Mouse (Mus musculus): Measurements from ENCODE around the gene Immp2l. TPM values are rescaled to one million over a fixed set of nuclear protein-coding genes. Genes with fewer than 3 reads are reported as not detected.
A peak's percentile ranks its signal among the peaks of the same experiment; 100 is the strongest.

The Immp2l gene
- polyA plus RNA-seq, 1 experiment from 2014 or later: 14.5 TPM

DNA sequence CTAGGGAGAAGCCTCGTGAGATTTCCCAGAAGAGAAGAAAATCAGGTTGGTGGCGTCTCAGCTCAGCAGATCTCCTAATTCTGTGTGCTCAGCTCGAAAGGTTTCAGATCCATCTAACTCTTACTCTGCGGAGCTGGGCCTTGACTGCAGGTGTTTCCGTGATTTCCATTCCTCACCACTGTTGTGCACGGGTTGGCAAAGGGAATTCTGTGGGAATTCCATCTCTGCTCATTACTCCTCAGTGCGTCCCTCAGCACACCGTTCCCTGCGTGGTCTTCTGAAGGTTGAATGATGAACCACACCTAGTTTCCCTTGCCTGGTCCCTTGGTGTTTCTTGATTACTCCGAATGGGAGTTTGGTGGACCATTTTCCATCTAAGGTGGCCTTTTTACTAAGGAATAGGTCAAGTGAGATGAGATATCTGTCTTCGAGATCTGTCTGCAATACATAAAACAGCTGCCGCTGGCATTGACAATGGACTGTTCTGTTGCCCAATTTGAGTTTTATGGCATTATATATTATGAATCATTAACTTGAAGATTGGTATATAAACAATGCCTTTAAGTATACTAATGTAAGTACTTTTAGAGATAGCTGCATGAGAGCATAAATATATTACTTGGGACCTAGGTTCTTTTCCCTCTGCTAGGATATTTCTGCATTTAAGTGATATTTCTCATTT lies 23.3 kb downstream of the Immp2l start:
- DNase-seq (ENCODE audit: low spot score): no peak

DNA sequence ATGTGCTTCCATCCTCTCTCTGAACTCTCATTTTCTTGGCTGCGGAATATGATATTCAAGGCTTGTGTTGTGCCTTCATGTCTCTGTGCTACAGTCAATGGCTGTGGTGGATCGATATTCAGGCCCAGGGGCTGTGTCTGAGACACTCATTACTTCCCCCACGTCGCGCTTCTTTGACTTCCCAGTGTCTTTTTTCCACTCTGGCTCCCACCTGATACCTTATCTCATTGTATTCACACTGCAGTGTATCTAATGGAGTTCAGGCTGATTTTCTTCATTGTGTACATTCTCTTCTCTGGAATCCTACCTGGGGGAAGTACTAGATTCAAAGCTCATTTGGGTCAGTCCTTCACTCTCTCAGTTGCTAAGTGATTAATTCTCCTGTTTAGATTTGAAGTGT lies 27.1 kb downstream of the Immp2l start:
- DNase-seq (ENCODE audit: low spot score): no peak

DNA sequence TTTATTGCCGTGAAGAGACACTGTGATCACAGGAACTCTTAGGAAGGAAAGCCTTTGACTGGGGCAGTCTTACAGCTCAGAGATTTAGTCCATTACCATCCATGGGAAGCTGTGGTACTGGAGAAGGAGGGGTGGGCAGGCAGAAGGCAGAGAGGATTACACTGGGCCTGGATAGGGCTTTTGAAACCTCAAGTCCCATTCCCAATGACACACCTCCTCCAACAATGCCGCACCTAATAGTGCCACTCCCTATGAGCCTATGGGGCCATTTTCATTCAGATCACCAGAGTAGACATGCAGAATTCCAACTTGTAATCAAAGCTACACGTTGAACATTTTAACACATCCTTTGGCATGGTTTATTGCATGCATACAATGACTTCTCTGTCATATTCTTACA lies 29.0 kb downstream of the Immp2l start:
- no peak for DNase-seq (ENCODE audit: low spot score)

DNA sequence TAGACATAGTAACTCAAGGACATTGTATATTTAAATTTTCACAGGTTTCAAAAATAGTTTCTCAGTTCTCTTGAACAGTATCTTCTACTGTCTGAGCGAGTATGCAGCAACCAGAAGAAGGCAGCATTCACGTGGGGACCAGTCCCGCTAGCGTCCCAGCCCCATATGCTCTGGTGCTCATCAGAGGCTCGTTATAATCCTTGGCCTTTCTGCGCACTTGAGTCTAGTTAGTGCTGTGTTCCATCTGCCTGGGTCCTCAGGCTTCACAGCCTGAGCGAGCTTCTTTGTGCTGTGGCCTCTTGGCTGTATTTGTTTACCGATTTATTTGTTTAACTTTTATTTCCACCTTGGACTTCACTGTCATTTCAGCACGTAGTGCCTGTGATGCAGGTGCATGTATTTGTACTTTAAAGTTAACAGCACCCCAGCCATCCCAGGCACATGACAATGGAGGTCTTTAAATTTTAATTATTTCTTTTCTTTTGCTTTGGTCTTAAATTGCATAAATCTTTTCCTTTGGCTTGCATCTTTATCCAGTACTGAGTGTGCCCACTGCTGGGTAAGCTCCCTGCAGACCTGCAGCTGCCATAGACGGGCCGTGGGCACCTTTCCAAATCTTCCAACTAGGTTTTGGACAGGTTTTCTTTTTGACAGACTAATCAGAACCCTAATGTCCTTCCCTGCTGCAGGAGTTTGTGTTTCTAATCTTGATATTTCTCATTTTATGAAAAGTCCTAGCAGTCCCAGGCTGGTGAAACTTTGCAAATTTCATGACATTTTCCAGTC lies 30.3 kb downstream of the Immp2l start:
- DNase-seq (ENCODE audit: low spot score): no peak

DNA sequence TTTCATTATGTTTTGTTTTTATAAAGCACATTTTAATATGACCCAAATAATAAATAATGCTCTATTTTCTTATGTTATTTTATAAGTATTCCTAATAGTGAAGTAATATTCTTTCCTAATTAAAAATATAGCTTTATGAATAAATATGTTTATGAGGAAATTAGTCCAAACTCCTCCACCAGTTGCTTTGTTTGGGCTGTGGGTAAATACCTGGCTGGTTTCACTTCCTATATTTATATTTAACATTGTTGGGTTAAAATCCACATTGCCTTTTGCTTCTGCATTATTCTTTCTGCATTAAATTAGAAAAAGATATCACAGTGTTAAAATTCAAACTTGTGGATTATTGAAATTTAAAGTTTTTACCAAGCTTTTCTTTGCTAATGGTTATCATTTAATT lies 32.1 kb downstream of the Immp2l start:
- no peak for DNase-seq (ENCODE audit: low spot score)

DNA sequence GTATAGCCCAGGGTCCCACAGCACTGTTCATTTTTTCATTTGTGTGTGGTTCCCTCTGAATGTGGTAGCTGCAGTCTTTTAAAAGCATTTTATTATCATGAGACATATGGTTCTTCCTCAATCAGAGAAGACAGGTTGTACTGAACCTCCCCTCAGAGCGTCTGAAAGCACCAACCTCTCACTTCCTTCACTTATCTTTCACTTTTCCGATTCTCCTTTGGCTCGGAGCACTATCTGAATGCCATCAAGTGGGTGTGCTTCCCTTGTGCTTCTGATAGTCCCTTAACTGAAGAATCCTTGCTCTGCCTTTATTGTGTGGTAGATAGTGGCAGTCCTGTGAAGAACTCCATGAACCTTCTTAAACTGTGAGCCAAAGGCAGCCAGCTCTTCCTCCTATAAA lies 39.4 kb downstream of the Immp2l start:
- no peak for DNase-seq (ENCODE audit: low spot score)

DNA sequence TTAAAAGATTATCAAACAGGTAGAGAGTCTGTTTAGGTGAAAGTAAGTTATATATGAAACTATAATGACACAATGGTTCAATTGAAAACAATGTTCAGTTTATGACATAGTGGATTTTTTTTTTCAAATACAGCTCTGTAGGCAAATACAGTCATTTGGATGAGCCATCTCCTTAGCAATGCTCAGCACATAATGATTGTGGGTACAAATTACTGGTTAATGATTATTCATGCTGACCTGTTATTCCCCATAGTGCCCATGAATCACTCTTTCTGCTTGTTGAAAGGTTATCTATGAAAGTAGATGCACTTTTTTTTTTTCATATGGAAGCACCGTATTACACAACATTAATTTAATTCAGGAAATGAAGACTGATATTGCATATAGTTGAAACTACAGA lies 58.0 kb downstream of the Immp2l start:
- no peak for DNase-seq (ENCODE audit: low spot score)

DNA sequence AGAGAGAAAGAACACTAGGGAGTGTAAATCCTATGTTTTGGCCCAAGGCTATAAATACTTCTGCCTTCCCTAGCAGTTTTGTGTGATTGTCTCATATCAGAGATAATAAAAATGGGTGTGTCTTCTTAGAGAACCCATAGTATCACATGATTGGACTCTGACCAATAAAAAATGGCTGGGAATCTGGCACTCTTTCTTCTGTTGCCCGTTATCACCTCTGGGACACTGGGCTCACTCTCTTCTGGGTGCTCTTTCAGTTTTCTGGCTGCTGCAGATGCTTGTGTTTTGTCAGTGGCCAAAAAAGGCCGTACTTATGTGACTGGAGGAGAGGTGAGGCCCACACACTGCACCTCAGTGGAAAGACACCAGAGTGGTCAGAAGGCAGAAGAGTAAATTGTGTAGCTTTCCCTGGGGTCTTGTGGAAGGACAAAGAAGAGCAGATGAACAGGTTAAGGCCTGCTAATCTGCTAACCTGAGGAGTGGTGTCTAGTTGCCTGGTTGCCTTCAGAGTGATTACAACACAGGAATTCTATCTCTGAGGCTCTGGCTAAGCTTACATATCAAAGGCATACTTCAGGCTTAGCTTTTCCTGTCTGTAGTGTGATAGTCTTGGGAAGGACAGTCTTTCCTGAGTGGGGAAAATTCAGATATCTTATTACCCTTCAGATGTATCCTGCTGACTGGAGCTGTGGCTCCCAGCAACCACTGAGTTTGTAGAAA lies 60.6 kb downstream of the Immp2l start:
- no peak for DNase-seq (ENCODE audit: low spot score)

DNA sequence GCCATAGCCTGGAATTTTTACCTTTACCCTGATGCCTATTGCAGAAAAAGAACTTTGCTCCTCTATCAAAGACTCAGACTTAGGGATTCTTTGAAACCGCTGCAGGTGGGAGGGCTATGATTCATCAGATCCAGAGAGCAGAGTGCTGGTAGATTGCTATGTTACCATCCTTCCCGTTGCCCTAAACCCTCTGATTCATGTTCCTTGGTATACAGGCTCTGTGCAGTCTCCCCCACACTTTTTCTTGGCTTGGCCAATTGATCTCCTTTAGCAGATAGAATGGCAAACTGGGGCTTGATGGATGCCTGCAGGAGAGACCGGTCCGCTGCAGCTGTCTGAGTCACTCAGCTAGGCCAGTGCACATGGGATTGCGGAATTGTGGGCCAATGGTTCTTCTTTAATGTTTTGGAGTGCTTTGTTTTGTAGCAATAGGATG lies 66.1 kb downstream of the Immp2l start:
- no peak for DNase-seq (ENCODE audit: low spot score)

DNA sequence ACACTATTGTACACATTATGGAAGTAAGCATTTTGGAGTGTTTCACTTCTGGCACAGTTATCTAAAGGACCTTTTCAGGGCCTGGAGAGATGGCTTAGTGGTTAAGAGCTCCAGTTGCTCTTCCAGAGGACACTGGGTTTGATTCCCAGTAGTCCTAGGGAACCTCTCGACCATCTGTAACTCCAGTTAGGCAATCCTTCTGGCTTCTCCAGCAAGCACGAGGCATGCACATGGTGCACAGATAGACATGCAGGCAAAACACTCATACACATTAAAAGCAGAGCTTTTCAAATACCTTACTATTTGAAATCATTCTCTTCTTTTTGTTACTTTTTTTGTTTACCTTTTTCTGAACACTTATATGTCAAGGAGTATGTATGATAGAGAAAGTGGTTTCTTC lies 66.9 kb downstream of the Immp2l start:
- no peak for DNase-seq (ENCODE audit: low spot score)

DNA sequence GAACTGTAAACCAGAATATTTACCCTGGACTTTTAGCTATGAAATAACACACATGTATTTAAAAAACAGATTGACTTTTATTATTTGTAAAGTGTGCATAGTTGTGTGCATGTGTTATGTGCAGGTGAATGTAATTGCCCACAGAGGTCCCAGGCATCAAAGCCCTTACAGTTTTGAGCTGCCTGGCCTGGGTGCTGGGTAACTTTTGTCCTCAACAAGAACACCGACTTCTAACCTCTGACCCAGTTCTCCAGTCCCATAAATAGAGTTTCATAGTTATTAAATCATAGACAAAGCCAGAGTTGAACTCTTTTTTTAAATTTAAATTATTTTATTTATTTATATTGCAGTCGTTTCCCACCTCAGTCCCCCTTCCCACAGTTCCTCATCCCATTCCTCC lies 67.4 kb downstream of the Immp2l start:
- DNase-seq (ENCODE audit: low spot score): no peak

DNA sequence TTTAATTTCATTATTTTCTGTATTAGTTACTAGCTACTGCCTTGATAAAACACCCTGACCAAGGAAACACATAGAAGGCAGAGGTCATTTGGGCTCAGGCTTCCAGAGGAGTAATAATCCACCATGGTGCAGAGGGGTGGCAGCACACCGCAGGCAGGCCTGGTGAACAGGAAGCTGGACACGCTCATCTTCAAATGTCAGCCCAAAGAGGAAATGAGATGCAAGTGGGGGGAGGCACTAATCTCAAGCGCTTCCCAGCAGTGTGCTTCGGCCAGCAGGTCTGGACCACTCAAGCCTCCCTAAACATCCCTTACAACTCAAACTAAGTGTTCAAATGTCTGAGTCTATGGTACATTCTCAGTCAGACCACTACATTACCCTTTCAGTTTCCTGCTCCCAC lies 72.2 kb downstream of the Immp2l start:
- no peak for DNase-seq (ENCODE audit: low spot score)

DNA sequence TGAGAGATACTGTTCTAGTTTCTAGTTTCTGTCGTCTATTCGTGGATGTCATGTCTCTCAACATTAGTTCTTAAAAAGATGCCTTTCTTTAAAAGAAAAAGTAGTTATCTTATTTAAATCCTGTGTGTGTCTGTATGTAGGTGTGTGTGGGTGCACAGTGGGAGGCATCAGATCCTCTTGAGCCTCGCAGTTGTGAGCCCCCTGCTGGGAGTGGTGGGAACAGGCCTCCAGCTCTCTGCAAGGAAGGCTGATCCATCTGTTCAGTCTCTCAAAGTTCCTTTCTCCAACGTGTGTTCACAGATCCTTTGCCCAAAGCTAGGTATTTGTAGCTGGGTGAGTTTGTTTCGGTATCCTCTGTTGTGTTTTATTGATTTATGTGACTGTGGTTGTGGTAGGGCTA lies 73.5 kb downstream of the Immp2l start:
- DNase-seq (ENCODE audit: low spot score): peak; percentile 51

DNA sequence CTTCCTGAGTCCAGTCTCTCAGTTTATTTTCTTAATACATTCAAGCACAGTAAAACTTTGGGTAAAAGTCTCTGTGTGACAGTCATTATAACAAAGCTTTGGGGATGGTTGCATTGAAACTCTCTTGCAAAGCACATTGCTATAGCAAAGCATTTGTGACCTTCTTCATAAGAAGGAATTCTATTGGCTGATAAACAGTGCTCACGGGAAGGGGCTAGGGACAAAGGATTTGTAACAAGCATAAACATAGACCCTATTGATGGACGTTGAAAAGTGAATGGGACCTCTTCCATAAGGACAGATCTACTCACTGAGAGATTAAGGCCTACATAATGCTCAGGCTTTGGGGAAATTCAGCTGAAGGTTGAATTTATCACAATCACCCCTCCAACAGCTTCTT lies 85.1 kb downstream of the Immp2l start:
- DNase-seq (ENCODE audit: low spot score): no peak

DNA sequence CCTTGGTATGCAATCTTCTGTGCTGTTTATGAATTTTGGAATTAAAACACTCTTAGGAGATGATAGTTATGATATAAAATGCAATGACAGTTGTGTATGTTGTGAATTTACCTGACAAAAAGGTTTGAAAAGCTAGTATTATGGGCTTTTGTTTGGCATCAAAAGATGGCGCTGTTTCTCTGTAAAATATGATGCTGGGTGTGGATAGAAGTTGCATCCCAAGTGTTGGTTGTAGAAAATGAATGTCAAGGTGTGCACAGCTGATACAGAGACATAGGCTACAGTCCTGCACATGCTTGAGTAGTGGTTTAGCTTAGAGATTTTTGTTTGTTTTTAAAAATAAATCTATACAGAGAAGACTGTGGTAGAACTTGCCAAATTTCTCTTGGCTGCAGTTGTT lies 87.6 kb downstream of the Immp2l start:
- DNase-seq (ENCODE audit: low spot score): peak; percentile 15

DNA sequence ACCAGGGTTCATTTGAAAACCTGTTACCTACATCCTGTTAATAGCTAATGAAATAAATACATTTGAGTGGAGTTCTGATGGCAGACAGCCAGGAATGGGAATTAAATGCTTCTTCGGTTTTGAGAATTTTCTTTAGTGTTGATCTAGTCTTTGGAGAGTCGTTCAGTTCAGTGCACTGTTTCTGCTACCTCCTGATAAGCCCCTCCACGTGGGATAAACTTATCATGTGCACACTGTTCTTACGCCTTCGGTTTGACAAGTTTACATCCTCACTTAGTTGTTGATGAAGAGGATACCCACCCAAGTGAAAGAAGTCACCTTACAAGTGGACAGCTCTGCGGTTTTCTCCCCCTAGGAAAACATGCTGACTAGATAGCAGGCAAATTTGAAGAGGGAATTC lies 88.2 kb downstream of the Immp2l start:
- DNase-seq (ENCODE audit: low spot score): no peak

DNA sequence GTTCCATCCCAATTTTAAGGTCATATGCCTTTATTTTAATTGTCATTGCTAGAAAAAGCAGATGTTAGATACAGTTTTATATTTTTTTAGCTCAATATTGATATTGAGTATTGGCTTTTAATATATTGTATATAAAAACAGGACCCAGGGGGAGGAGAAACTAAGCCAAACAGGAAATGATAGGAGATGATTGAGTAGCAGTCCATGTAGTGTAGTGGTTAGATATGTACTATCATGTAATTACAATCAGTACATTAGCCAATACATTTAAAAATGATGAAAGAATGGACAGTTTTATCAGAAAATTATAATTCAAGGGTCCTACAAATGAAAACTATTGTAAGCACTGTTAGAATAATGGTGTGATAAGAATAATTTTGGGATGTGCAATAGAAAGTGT lies 94.5 kb downstream of the Immp2l start:
- DNase-seq (ENCODE audit: low spot score): no peak

DNA sequence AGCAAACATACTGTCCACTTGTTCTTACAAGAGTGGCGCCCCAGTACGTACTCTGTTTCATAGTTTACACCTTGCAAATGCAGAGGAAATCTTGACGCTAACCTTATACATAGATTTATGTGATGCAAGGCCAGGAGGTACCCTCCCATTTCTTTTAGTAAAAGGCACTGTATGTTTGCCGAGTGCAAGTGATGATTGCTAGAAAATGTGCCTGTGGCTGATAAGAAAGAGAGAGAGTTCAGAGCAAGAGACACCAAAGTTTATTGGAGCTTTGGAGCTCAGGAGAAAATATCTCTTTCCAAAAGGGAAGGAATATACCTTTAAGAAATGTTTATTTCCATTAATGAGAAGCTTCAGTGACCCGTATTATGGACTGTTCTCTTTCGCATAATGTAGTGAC lies 95.8 kb downstream of the Immp2l start:
- DNase-seq (ENCODE audit: low spot score): no peak

DNA sequence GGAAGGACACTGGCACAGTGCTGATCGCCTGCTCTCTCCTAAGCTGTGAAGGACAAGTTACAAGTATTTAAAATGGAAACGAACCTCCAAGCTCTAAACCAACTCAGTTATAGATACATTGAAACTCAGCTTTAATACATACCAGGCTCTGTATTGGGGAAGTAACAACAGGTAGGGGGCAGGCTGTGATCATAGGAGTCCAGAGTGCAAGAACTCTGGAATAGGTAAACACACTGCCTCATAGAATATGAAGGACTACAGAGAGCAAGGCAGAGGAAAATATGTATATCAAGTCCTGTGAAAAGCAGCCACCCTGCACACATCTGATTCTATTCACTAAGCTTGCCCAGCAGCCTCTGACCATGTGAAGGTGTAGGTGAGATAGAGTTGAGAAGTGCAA lies 99.3 kb downstream of the Immp2l start:
- no peak for DNase-seq (ENCODE audit: low spot score)

DNA sequence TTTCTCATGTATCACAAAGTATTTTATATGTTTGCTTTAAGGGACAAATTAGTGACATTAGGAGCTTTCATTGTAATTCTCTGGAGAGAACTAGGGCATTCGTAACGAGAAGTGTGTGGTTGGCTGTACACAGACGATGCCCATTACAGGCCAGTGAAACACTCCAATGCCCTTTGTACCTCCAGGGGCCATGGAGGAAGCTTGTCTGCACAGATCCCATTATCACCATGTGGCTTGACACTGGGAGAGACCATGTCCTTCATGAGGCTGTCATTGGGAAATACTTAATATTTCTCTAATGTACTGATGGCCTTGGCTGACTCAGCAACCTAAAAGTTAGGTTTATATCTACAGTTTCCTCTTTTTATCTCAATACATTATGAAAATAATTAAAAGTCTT lies 111.0 kb downstream of the Immp2l start:
- DNase-seq (ENCODE audit: low spot score): no peak

DNA sequence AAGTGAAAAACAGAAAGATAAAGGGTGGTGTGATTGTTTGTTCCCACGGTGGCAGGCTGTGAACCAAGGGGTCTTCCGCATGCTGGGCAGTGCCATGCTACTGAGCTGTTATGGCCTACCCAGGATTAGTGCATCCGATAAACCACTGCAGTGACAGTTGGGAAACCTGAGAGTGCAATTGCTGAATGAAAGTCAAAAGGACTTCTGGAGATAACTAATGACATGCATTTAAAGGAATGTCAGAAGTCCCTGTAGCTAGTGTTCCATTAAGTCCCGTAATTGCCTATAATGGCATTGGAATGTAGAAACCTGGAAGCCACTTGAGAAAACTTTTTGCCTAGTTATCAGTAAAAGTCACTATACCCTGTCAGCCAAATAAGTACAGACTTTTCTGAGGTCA lies 135.7 kb downstream of the Immp2l start:
- DNase-seq (ENCODE audit: low spot score): no peak

DNA sequence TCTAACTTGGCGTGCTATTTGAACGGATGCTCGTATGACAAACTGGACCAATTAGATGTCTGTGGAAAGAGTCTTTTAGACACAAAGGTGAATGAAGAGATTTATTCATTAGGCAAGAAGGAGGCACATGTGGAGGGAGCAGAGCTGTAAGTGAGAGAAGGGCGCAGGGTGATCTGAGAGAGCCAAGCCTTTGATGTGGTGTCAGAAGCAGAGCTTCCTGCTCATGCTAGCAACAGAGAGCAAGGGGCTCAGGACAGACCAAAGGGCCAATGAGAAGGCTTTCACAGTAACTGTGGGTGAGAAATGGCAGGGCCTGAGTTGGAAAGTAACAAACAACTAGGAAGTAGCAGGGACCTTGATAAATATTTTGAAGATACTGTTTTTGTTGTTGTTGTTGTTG lies 143.9 kb downstream of the Immp2l start:
- DNase-seq (ENCODE audit: low spot score): peak; percentile 63

DNA sequence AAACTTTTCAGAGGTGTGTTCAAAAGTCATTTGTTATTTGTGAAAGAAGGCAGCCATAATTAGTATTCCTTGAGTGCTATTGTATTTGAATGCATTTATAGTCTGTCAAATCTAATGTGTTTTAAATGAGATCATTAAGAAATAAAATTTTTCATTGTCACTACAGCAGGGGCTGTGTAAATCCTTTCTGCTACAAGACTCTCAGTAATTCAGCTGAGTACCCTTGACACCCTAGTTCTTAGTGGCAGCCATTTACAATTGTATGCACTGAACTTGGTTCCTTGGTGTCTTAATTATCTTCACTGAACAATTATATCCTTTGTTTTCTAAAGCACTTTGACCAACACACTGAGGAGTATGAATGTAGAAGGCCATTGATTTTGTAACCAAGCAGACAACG lies 146.2 kb downstream of the Immp2l start:
- DNase-seq (ENCODE audit: low spot score): no peak

Measured in thymus, postnatal 0 days (tissue).